Mouse (Mus musculus): ENCODE results near the gene Slc37a2.
A peak's percentile ranks its signal among the peaks of the same experiment; 100 is the strongest.
"Not testable (repeated sequence)": the region's sequence is repeated elsewhere in the genome, so short reads cannot be mapped to it uniquely, and the experiment has no call there.

Gene Slc37a2

GRCm38 (mm10) chr9:37255149-37255888, at the start of gene Slc37a2:
Gene Slc37a2 (minus strand): TSS chr9:37255738.
- DNase-seq (ENCODE audit: inconsistent age in 2 of 2, low spot score in 1 of 2) = peak; percentile 82 to 92

DNA sequence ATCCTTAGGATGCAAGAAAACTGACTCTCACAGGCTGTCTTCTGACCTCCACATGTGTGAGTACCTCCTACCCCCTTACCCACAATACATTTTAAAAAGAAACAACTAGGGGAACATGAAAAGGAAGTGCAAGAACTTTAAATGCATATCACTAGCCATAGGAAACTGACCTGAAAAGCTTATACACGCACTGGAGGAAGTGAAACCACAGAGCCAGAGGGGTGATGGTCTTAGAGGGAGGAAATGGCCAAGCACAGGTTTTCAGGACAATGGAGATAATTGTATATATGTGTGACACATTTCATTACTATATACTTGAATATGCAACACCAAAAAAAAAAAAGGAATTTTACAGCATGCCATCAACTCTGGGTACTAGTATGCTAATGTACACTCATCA, 46.2 kb upstream of the Slc37a2 start:
- DNase-seq (ENCODE audit: inconsistent age in 2 of 2, low spot score in 1 of 2) = no peak

DNA sequence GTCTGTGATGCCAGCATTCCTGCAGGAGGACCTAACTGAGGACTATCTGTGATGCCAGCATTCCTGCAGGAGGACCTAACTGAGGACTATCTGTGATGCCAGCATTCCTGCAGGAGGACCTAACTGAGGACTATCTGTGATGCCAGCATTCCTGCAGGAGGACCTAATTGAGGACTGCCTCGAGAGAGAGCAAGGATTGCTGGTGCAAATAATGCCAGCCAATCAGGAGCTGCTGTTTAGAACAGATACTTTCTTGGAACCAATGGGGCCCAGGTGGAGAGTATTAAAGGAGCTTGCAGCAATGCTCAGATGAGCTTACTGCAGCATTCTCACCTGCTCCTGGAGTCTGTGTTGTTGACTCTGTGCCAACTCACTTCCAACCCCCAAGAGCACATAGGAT, 45.0 kb upstream of the Slc37a2 start:
- DNase-seq (ENCODE audit: inconsistent age in 2 of 2, low spot score in 1 of 2) = not testable (repeated sequence)

- DNase-seq (ENCODE audit: inconsistent age in 2 of 2, low spot score in 1 of 2) = no peak
These were observed 40.0 kb upstream of the Slc37a2 start for GRCm38 (mm10) chr9:37295586-37295985.

DNA sequence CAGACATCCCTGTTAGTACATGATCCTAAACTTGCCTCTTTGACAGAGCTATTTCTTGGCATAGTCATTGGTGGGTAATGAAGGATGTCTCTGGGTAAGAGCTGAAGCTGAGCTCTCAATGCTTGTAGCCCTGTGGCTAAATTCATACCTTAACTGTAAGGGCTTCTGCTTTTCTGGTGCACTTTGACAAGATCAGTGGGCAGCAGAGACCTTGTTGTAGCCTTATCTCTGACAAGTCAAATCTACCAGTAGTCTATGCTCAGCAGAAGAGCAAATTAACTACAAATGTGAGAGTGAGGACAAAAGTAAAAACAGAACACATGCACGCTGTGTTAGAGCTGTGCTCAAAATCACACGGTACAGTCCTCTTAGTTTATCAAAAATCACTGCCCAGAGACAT, 11.1 kb upstream of the Slc37a2 start:
- no peak for DNase-seq (ENCODE audit: inconsistent age in 2 of 2, low spot score in 1 of 2)

GRCm38 (mm10) chr9:37255889-37256225, 319 bp upstream of the Slc37a2 start:
- DNase-seq (ENCODE audit: inconsistent age in 2 of 2, low spot score in 1 of 2) = peak; percentile 67 to 84

DNA sequence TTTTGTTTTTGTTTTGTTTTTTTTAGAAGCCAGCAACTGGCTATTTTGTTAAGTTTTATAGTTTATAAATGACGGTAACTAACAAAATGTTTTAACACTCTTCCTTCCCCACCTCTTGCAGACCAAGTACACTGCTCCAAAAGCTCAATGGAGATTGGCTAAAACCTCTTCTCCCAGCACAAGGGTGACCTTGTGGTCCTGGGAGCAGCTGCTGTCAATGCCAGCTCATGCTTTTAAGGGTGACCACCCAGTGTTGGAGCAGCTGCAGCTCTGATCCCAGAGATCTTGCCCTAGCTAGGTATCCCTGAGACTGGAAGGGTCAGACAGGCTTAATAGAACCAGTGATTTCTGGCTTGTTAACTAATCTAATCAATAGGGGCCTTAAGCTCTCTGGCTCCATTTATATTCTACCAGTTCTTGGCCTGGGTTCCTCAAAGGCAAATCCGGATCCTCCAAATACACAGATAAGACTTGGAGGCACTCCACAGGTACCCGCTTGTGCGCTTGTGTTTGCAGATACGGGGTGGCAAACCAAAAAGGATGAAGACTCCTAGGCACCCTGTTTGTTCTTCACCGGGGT, 917 bp downstream of the Slc37a2 start:
- DNase-seq (ENCODE audit: inconsistent age in 2 of 2, low spot score in 1 of 2) = peak; percentile 54 to 82

GRCm38 (mm10) chr9:37250631-37251030, 4.9 kb downstream of the Slc37a2 start:
- peak in 1 of 2 experiments; percentile 53 for DNase-seq (ENCODE audit: inconsistent age in 2 of 2, low spot score in 1 of 2)

DNA sequence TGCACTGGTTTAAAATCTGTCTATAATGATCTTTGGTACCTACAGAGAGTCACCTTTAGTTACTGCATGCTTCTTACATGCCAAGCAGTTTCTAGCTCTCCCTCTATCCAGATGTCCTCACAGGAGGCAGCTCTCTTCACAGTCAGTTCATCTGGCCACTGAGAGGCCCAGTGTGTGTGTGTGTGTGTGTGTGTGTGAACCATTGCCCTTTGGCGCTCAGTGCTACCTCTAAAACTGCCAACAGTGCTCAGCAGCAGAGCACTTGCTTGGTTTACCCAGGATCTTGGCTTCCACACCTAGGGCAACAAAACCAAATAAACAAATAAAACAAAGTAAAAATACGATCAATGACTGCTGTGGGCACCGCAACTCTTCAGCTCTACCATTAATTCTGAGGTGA, 5.6 kb downstream of the Slc37a2 start:
- peak in 1 of 2 experiments; percentile 14 for DNase-seq (ENCODE audit: inconsistent age in 2 of 2, low spot score in 1 of 2)

GRCm38 (mm10) chr9:37248381-37248906, 7.1 kb downstream of the Slc37a2 start:
- peak in 1 of 2 experiments; percentile 21 for DNase-seq (ENCODE audit: inconsistent age in 2 of 2, low spot score in 1 of 2)

- peak in 1 of 2 experiments; percentile 56 for DNase-seq (ENCODE audit: inconsistent age in 2 of 2, low spot score in 1 of 2)
These were observed 8.1 kb downstream of the Slc37a2 start for GRCm38 (mm10) chr9:37247429-37247828.

- DNase-seq (ENCODE audit: inconsistent age in 2 of 2, low spot score in 1 of 2) = peak in 1 of 2 experiments; percentile 13
These were observed 9.7 kb downstream of the Slc37a2 start for GRCm38 (mm10) chr9:37245810-37246209.

DNA sequence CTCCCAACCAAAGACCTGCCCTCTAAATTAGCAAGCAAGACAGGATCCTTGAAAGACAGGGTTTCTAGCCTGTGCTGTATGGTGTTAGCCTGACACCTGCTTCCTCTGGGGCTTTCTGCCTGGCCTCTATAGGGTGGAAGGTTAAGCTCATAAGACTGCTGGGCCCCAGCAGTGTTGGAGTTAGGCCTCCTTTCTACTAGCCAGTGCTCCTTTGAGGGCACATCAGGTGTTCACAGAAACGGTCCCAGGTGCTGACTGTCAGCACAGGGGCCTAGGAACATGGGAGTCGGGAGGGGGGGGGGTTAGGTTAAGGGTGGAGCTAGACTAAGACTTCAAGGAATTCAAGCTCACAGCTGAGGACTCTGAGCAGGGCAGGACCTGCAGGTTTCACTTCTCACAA, 10.1 kb downstream of the Slc37a2 start:
- DNase-seq (ENCODE audit: inconsistent age in 2 of 2, low spot score in 1 of 2) = no peak

DNA sequence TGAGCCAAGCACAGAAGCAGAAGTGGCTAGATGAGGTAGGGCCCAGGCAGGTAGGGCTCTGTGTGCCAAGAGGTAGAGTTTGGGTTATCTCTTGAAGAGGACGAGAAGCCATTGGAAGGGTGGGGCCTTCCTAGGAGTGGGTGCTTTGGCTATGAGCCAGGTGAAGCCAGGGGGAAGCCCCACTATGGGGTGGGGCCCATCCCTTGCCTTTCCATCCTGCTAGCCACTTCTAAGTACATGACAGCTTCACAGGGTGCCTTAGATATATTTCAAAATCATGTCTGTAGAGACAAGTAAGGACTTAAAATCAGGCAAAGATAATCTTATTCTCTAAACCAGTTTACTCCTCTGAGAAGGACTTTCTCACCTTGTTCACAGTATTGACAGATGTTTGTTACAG, 10.9 kb downstream of the Slc37a2 start:
- no peak for DNase-seq (ENCODE audit: inconsistent age in 2 of 2, low spot score in 1 of 2)

- no peak for DNase-seq (ENCODE audit: inconsistent age in 2 of 2, low spot score in 1 of 2)
These were observed 12.8 kb downstream of the Slc37a2 start for GRCm38 (mm10) chr9:37242764-37243163.

DNA sequence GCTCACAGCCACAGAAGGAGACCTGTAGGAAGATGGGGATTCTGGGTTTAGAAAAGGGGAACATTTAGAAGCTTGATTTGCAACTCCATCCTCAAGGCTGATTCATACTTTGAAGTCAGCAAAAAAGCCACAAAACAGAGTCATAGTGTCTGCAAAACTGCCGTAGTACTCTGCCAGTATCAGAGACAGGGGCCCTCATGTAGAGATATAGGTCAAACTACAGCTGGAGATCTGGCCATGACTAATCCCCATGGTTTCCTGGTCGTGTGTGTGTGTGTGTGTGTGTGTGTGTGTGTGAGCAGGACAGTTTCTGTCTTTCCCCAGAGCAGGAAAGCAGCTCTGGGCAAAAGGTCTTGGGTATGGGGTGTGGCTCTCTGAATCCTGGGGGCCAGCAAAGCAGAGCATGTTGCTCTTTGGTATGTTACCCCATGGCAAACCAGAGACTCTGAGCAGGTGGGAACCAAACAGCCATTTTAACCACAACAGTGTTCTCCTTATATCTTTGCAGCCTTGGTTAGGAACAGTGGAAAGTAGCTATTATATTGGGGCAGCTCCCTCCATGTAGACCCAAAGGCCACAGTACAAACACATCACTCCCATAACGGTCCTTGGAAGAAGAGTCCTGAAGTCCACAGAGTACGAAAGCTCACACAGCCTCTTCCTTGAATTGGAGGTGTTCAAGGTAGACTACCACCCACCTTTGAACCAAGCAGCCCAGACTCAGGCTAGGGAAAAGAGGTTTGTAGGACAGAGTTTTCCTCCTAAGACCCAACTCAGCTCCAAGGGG, 19.4 kb downstream of the Slc37a2 start:
- DNase-seq (ENCODE audit: inconsistent age in 2 of 2, low spot score in 1 of 2) = peak; percentile 57 to 69

- peak; percentile 30 to 38 for DNase-seq (ENCODE audit: inconsistent age in 2 of 2, low spot score in 1 of 2)
These were observed 23.0 kb downstream of the Slc37a2 start for GRCm38 (mm10) chr9:37232201-37233195.

DNA sequence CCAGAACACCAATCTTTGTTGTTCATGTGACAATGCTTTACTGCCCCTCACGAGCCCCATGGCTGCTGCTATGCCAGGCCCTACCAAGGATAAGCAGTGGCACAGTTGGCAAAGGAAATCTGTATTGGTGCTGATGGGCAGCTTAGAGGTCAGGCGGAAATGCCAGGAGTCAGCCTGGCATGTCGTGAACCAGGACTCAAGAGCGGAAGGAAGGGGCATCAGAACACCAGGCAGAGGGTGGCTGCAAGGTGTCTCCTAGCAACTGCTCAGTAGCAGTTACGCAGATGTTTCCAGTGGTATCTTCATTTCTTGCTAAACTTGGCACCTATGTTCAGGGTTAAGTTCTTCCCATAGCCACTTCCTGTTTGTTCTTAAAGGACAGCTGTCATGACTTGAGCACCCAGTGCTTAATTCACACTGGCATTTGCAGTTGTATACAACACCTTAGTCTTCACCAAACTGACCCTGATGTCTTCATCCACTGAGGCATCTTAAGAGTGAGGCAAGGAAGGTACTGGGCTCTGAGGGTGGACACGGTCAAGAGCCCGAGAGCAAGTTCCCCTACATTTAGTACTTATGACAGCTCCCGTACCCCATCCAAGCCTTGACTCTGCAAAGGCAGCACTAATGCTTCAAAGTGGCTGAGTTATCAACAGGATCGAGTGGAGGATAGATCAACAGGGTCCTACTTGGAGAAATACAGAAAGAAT, 24.9 kb downstream of the Slc37a2 start:
- DNase-seq (ENCODE audit: inconsistent age in 2 of 2, low spot score in 1 of 2) = no peak

DNA sequence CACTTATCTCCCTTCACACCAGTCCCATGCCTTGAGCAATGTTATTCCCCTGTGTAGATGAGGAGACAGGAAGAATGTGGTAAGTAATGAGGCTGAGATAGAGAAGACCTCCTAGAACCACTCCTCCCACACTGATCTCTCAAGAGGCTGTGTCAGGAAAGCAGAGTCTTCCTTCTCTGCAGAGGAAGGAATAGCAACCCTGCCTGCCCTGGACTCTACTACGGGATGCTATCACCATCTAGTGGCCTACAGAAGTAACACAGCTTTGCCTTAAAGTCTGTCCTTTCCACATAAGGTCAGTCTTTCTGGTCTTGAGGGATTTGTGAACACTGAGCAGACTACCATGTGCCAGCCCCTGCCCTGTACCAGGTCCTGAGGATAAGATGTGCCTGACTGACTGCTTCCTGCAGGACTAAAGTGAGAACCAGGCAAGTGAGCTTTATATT, 25.6 kb downstream of the Slc37a2 start:
- DNase-seq (ENCODE audit: inconsistent age in 2 of 2, low spot score in 1 of 2) = peak; percentile 57 to 90

GRCm38 (mm10) chr9:37225581-37225980, 30.0 kb downstream of the Slc37a2 start:
- no peak for DNase-seq (ENCODE audit: inconsistent age in 2 of 2, low spot score in 1 of 2)
